Mouse (Mus musculus): ENCODE data around the gene Isoc2a.
"Not testable (repeated sequence)": the region's sequence is repeated elsewhere in the genome, so short reads cannot be mapped to it uniquely, and the experiment has no call there.

DNA sequence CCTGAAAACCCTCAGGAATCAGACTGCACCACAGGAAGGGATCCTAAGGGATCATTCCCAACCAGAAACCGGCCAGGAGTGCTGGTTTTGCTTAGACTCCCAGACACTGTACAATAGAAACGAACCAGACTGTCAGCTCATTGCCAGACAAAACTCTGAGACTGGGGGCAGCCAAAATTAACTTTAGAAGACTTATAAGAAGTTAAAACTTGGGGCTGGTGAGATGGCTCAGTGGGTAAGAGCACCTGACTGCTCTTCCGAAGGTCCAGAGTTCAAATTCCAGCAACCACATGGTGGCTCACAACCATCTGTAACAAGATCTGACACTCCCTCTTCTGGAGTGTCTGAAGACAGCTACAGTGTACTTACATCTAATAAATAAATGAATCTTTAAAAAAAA lies 16.0 kb upstream of the Isoc2a start:
- not testable (repeated sequence) for TF ChIP-seq CTCF (conservative IDR thresholded peaks at IDR 0.05; ENCODE audit: low read length); NANOG (IDR thresholded peaks at IDR 0.05; ENCODE audit: borderline replicate concordance, low read length); POU5F1 (IDR thresholded peaks at IDR 0.05; ENCODE audit: borderline replicate concordance, low read length)
